Mouse (Mus musculus) spleen, adult 12 weeks (tissue): ENCODE data around the gene Disp2.

Source experiments
- DNase-seq: peaks from one replicate; pipeline ENCODE4 v3.0.0; 2022; ENCODE audit warnings: low spot score

Gene Disp2

DNA sequence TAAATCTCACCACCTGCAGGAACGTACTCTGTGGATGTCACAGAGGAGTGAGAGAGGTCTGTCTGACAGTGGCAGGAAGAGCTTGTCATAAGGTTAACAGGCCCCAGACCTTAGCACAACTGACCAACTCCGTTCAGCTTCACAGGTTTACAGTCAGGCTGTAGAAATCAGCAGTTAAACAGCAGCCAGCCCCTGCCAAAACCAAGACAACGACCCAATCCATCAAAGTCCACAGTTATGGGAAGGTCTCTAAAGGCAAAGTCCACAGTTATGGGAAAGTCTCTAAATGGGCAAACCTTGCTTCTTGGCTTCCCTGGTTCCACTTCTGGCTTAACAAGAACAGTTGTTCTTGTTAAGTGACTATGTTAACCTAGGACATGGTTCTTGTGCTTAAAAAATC is 64.9 kb downstream of the Disp2 start:
- no peak for DNase-seq

DNA sequence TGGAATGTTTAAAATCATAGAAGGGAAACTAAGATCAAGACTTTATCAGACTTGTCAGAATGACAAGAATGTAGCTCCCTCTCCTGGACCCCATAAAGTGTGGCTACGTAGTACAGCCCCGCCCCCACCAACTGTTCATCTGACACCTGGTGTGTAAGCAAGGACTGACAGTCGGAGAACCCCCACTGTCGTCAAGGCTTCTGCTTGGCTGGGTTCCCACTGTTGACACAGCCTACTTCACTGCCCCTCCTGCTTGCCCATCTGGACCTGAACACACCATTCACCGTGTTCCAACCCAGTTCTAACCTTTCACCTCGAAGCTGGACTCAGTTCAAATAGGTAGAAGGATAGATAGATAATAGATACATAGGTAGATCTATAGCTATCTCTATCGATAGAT is 66.7 kb downstream of the Disp2 start:
- DNase-seq = no peak

GRCm38 (mm10) chr2:118851756-118852155 is 72.2 kb downstream of the Disp2 start:
- DNase-seq = no peak
